Mouse (Mus musculus): ENCODE data around the gene Otud7a.

DNA sequence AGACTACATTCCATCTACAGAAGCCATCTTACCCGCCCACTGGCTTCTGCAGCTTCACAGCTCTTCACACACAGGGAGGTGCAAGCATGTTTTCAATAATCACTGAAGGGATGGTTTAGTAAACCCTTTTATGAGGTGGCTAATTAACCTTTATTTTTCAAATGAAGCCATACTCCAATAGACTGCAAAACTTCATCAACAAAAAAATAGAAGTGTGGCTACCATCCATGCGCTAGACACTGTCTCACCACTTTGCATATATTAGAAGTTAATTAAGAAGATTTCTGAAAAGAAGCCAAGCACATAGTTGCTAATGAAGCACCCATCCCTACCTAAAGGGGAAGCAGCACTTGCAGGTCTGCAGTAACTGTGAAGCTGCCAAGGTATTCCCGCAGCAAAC is 218.2 kb downstream of the Otud7a start:
- TF ChIP-seq CTCF (IDR thresholded peaks at IDR 0.05; ENCODE audit: borderline replicate concordance, insufficient read depth, low read length) (no peak), POLR2A (IDR thresholded peaks at IDR 0.05; ENCODE audit: low read depth, low read length) (no peak)
